ENCODE assay signal across 12 mouse cellular contexts in genomic region chr2:20665309-20665971, GRCm38 (mm10).
DNase-seq lines count a peak whose midpoint lies in the region; ATAC-seq and TF ChIP-seq lines count a peak whose summit lies in the region.
"Had no signal": no experiment of that assay in that cellular context is flagged by ENCODE, and none has a peak within 500 bp of the region (broad histone marks: within the 10 kb centered on the region; RNA-seq: fewer than 3 reads in every experiment).

No protein-coding gene starts in this region.

- H3K4me3 ChIP-seq in hindbrain, embryonic 10.5 days, result no peak overlapping the region
- H3K4me3 ChIP-seq in hindbrain, embryonic 12.5 days, result no peak overlapping the region
- H3K4me3 ChIP-seq in ES-E14 (ENCODE audit: insufficient read depth in 1 of 2, low read depth in 1 of 2, low read length in 2 of 2, poor library complexity in 1 of 2, severe bottlenecking in 1 of 2), result 0 out of 4 replicates have a peak overlapping the region, but pooled peaks of 1 of the 2 experiments have one; percentile 2
- H3K4me3 ChIP-seq in embryonic facial prominence, embryonic 14.5 days (ENCODE audit: low read depth, low read length), result no peak overlapping the region
- no peak overlapping the region for H3K4me3 ChIP-seq in midbrain, embryonic 13.5 days (replicated peaks)
- H3K4me3 ChIP-seq: layer of hippocampus, adult 2 months; liver, embryonic 13.5 days had no signal

- in situ Hi-C loops in ES-E14 (cut with MboI; ENCODE audit: low sequenced_read_pairs in 2 of 2, unreplicated experiment in 2 of 2), result no loop called here

- ATAC-seq in hindbrain, embryonic 12.5 days (ENCODE audit: low FRiP score), result no peak
- ATAC-seq in embryonic facial prominence, embryonic 14.5 days (ENCODE audit: low read depth), result peak; percentile 64
- peak; percentile 26; the same call in 1 of the 2 replicates for ATAC-seq in midbrain, embryonic 13.5 days

- peak; percentile 16 for DNase-seq in hindbrain, embryonic 10.5 days (ENCODE audit: low spot score)
- DNase-seq in ES-E14 (ENCODE audit: low read depth, low spot score), result no peak
- peak; percentile 41 for DNase-seq in embryonic facial prominence, embryonic 14.5 days (ENCODE audit: low spot score)
- DNase-seq in right cerebral cortex, postnatal 25 days, result no peak
- DNase-seq in layer of hippocampus, postnatal 36 days, result no peak
- no peak for DNase-seq in spleen, postnatal 36 days (ENCODE audit: low spot score in 2 of 2)
- DNase-seq: liver, embryonic 13.5 days; right cerebral cortex, adult 18-20 months had no signal

- H3K27ac ChIP-seq in hindbrain, embryonic 10.5 days, result peak overlapping the region; percentile 46; the same call in 1 of the 2 replicates
- H3K27ac ChIP-seq in hindbrain, embryonic 12.5 days, result no peak overlapping the region
- peak overlapping the region; percentile 98 for H3K27ac ChIP-seq in ES-E14 (ENCODE audit: insufficient read depth, low read depth, low read length, poor library complexity, severe bottlenecking)
- H3K27ac ChIP-seq in embryonic facial prominence, embryonic 14.5 days (replicated peaks; ENCODE audit: low read depth, low read length), result peak overlapping the region; percentile 4; the same call in 1 of the 2 replicates
- no peak overlapping the region for H3K27ac ChIP-seq in midbrain, embryonic 13.5 days
- H3K27ac ChIP-seq: layer of hippocampus, adult 2 months; liver, embryonic 13.5 days had no signal

- no peaks in the 10 kb centered on the region for H3K9me3 ChIP-seq in hindbrain, embryonic 10.5 days
- no peaks in the 10 kb centered on the region for H3K9me3 ChIP-seq in hindbrain, embryonic 12.5 days (replicated peaks)
- no peaks in the 10 kb centered on the region for H3K9me3 ChIP-seq in ES-E14 (ENCODE audit: control insufficient read depth, insufficient read depth, low read depth, low read length)
- no peaks in the 10 kb centered on the region for H3K9me3 ChIP-seq in embryonic facial prominence, embryonic 14.5 days (ENCODE audit: control insufficient read depth, low read length)
- no peaks in the 10 kb centered on the region for H3K9me3 ChIP-seq in midbrain, embryonic 13.5 days
- H3K9me3 ChIP-seq: liver, embryonic 13.5 days had no signal

- no peaks in the 10 kb centered on the region for H3K36me3 ChIP-seq in hindbrain, embryonic 10.5 days
- no peaks in the 10 kb centered on the region for H3K36me3 ChIP-seq in hindbrain, embryonic 12.5 days
- peaks cover 9% of the 10 kb centered on the region; the same call in 1 of the 2 replicates for H3K36me3 ChIP-seq in ES-E14 (ENCODE audit: control insufficient read depth, insufficient read depth, low read length, poor library complexity, severe bottlenecking)
- H3K36me3 ChIP-seq in embryonic facial prominence, embryonic 14.5 days (ENCODE audit: control insufficient read depth, insufficient read depth, low read length), result no peaks in the 10 kb centered on the region
- no peaks in the 10 kb centered on the region for H3K36me3 ChIP-seq in midbrain, embryonic 13.5 days
- H3K36me3 ChIP-seq: liver, embryonic 13.5 days had no signal

- H3K27me3 ChIP-seq in hindbrain, embryonic 10.5 days (ENCODE audit: insufficient read depth, poor library complexity, severe bottlenecking), result no peaks in the 10 kb centered on the region
- H3K27me3 ChIP-seq in hindbrain, embryonic 12.5 days, result no peaks in the 10 kb centered on the region
- no peaks in the 10 kb centered on the region for H3K27me3 ChIP-seq in embryonic facial prominence, embryonic 14.5 days (replicated peaks; ENCODE audit: control insufficient read depth, insufficient read depth, low read length)
- H3K27me3 ChIP-seq in midbrain, embryonic 13.5 days, result no peaks in the 10 kb centered on the region
- H3K27me3 ChIP-seq: CH12.LX; liver, embryonic 13.5 days had no signal

- H3K4me2 ChIP-seq in hindbrain, embryonic 12.5 days (replicated peaks), result no peak overlapping the region
- H3K4me2 ChIP-seq in embryonic facial prominence, embryonic 14.5 days (ENCODE audit: low read depth, low read length), result no peak overlapping the region
- H3K4me2 ChIP-seq in midbrain, embryonic 13.5 days (replicated peaks), result no peak overlapping the region
- H3K4me2 ChIP-seq: liver, embryonic 13.5 days had no signal

- 16% methylated on average over 5 of the region's 5 CpGs for WGBS in hindbrain, embryonic 10.5 days
- WGBS in hindbrain, embryonic 12.5 days, result 19% methylated on average over 5 of the region's 5 CpGs
- WGBS in embryonic facial prominence, embryonic 14.5 days, result 17% methylated on average over 4 of the region's 5 CpGs
- WGBS in midbrain, embryonic 13.5 days, result 29% methylated on average over 5 of the region's 5 CpGs

- H3K9ac ChIP-seq in hindbrain, embryonic 12.5 days, result no peak overlapping the region
- peak overlapping the region; percentile 60; the same call in 1 of the 2 replicates for H3K9ac ChIP-seq in ES-E14 (ENCODE audit: insufficient read depth, low read depth, low read length, poor library complexity, severe bottlenecking)
- no peak overlapping the region for H3K9ac ChIP-seq in embryonic facial prominence, embryonic 14.5 days (ENCODE audit: low read depth, low read length)
- H3K9ac ChIP-seq in midbrain, embryonic 13.5 days (replicated peaks), result no peak overlapping the region
- H3K9ac ChIP-seq: liver, embryonic 13.5 days had no signal

- H3K4me1 ChIP-seq in hindbrain, embryonic 10.5 days (replicated peaks), result peaks cover 7% of the 10 kb centered on the region
- H3K4me1 ChIP-seq in hindbrain, embryonic 12.5 days, result 0 out of 2 replicates have a peak, but pooled peaks cover 3% of the 10 kb centered on the region
- H3K4me1 ChIP-seq in ES-E14 (ENCODE audit: control insufficient read depth in 2 of 2, insufficient read depth in 2 of 2, low read length in 2 of 2, poor library complexity in 1 of 2), result peaks cover 18 to 21% of the 10 kb centered on the region in 2 experiments
- no peaks in the 10 kb centered on the region for H3K4me1 ChIP-seq in embryonic facial prominence, embryonic 14.5 days (ENCODE audit: control insufficient read depth, insufficient read depth, low read length)
- H3K4me1 ChIP-seq in midbrain, embryonic 13.5 days (replicated peaks), result no peaks in the 10 kb centered on the region; the same call in 1 of the 2 replicates
- H3K4me1 ChIP-seq: liver, embryonic 13.5 days had no signal

TF ChIP-seq in ES-E14, 5 proteins besides CTCF, POLR2A, EP300 and RAD21:
- TF ChIP-seq ZNF384 (IDR thresholded peaks at IDR 0.05; ENCODE audit: low read depth, low read length), result no peak
- TF ChIP-seq CHD2 (IDR thresholded peaks at IDR 0.05; ENCODE audit: low read depth, low read length), result no peak
- TF ChIP-seq HCFC1 (IDR thresholded peaks at IDR 0.05; ENCODE audit: borderline replicate concordance, insufficient read depth, low read length), result no peak
- TF ChIP-seq ZC3H11A (IDR thresholded peaks at IDR 0.05; ENCODE audit: borderline replicate concordance, low read depth, low read length), result no peak
- 0 out of 2 replicates have a peak, but pooled peaks have one; percentile 2 for TF ChIP-seq MAFK (IDR thresholded peaks at IDR 0.05; ENCODE audit: insufficient read depth, low read depth, low read length)

Comparison
In these comparisons a context has a peak if more than half of its experiments do, and no peak if none do; other contexts are left out.
1. H3K27ac ChIP-seq: peak in hindbrain, embryonic 10.5 days (single experiment), ES-E14 (single experiment) and embryonic facial prominence, embryonic 14.5 days (single experiment); none in hindbrain, embryonic 12.5 days (single experiment) and midbrain, embryonic 13.5 days (single experiment).
2. DNase-seq: peak in hindbrain, embryonic 10.5 days (single experiment) and embryonic facial prominence, embryonic 14.5 days (single experiment); none in ES-E14 (single experiment), right cerebral cortex, postnatal 25 days (single experiment), layer of hippocampus, postnatal 36 days (0 of 2) and spleen, postnatal 36 days (0 of 2).